Mouse (Mus musculus): ENCODE measurements around the gene Lcn6.
A peak's percentile ranks its signal among the peaks of the same experiment; 100 is the strongest.
"Not testable (repeated sequence)": the region's sequence is repeated elsewhere in the genome, so short reads cannot be mapped to it uniquely, and the experiment has no call there.

Lcn6 gene

DNA sequence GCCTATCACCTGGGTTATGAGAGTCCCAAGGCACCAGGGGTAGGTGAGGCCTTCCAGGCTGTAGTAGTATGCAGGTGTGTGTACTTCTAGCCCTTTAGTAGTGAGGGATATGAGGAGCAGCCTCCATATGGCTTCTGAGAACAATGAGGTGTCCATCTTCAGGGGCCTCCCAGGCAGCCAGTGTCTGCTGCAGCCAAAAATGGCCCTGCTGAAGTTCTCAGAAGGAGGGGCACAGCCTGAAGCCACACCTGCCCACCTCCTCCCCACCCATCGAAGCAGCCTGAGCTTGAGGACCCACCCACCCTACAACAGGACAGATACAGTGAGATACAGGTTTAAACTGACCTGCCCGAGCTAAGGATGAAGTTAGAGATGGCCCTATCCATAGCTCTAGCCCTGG lies 5.8 kb downstream of the Lcn6 start, which contains the start of gene Lcn10:
Gene Lcn10, plus strand, starts transcription at position 301 of the 400 bp plus-strand sequence.
- Histone ChIP-seq H3K9me3 (ENCODE audit: low read length) (no peaks in the 10 kb centered on the region), H3K4me1 (replicated peaks; ENCODE audit: low read depth, low read length) (no peaks in the 10 kb centered on the region), H3K27me3 (ENCODE audit: insufficient read depth, low read length) (peaks cover 22% of the 10 kb centered on the region), H3K4me3 (replicated peaks; ENCODE audit: low read length) (no peak within 1 kb of the TSS), H3K36me3 (ENCODE audit: insufficient read depth, low read length) (no peaks in the 10 kb centered on the region)
- TF ChIP-seq POU5F1 (IDR thresholded peaks at IDR 0.05; ENCODE audit: borderline replicate concordance, low read length) (no peak), CTCF (conservative IDR thresholded peaks at IDR 0.05; ENCODE audit: low read length) (no peak), NANOG (IDR thresholded peaks at IDR 0.05; ENCODE audit: borderline replicate concordance, low read length) (no peak)

DNA sequence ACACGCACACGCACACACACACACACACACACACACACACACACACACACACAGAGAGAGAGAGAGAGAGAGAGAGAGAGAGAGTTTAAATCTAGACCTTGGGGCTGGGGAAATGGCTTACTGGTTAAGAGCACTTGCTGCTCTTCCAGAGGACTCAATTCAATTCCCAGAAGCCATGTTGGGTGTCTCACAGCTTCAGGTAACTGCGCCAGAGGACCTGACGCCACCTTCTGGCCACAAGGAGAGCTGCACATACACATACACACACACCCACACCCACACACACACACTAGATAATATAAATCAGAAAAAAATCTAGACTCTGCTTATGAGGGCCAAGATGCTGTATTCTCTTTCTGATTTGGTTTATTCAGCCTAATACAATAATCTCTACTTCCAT lies 10.4 kb downstream of the Lcn6 start:
- Histone ChIP-seq H3K36me3 (ENCODE audit: insufficient read depth, low read length) (no peaks in the 10 kb centered on the region), H3K27me3 (ENCODE audit: insufficient read depth, low read length) (peaks cover 11% of the 10 kb centered on the region; the same call in 1 of the 2 replicates), H3K4me1 (replicated peaks; ENCODE audit: low read depth, low read length) (no peaks in the 10 kb centered on the region), H3K4me3 (replicated peaks; ENCODE audit: low read length) (no peak overlapping the region), H3K9me3 (ENCODE audit: low read length) (no peaks in the 10 kb centered on the region)
- TF ChIP-seq CTCF (conservative IDR thresholded peaks at IDR 0.05; ENCODE audit: low read length): peak; percentile 39
- no peak for TF ChIP-seq POU5F1 (IDR thresholded peaks at IDR 0.05; ENCODE audit: borderline replicate concordance, low read length)

DNA sequence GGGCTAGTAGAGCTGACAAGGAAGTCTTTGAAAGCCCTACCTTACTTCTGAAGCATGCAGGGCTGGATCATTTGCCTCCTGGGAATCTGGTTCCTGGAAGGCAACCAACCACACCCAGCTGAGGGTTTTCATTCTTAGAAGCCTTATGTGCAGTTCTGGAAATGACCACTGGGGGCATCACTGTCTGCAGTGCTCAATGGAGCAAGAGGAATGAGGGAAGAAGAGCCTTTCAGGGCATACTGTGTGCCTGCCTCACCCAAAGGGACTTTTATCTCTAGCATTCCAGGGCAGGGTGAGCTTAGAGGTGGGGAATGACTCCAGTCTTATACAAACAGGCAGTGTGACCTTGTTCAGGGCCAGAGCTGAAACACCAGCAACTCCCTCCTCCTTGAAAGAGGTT lies 18.0 kb downstream of the Lcn6 start:
- Histone ChIP-seq H3K4me3 (replicated peaks; ENCODE audit: low read length) (no peak overlapping the region), H3K27me3 (ENCODE audit: insufficient read depth, low read length) (no peaks in the 10 kb centered on the region), H3K36me3 (ENCODE audit: insufficient read depth, low read length) (no peaks in the 10 kb centered on the region)

DNA sequence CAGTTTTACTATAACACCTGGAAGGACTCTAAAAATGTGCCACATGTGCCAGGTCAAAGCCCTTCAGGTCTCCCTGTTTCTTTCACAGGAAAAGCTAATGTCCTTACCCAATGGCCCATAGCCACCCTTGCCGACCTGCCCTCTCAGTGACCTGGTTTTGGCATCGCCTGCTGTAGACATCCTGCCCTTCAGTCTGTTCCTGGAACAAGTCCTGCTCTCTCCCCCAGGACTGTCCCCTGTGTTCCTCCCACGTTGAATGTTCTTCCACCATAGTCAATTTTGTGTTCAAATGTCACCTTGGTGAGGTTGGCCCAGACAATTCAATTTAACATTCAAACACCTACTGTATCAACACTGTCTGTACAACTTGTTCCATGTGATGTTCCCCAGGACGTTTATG lies 20.4 kb downstream of the Lcn6 start:
- Histone ChIP-seq H3K27me3 (ENCODE audit: insufficient read depth, low read length) (peaks cover 6% of the 10 kb centered on the region; the same call in 1 of the 2 replicates), H3K9me3 (ENCODE audit: low read length) (no peaks in the 10 kb centered on the region), H3K4me1 (replicated peaks; ENCODE audit: low read depth, low read length) (peaks cover 12% of the 10 kb centered on the region), H3K36me3 (ENCODE audit: insufficient read depth, low read length) (no peaks in the 10 kb centered on the region), H3K4me3 (replicated peaks; ENCODE audit: low read length) (no peak overlapping the region)
- TF ChIP-seq CTCF (conservative IDR thresholded peaks at IDR 0.05; ENCODE audit: low read length): no peak
- TF ChIP-seq NANOG (IDR thresholded peaks at IDR 0.05; ENCODE audit: borderline replicate concordance, low read length): no peak
- TF ChIP-seq POU5F1 (IDR thresholded peaks at IDR 0.05; ENCODE audit: borderline replicate concordance, low read length): no peak

More for the DNA sequence above, 18.0 kb downstream of the Lcn6 start:
- Histone ChIP-seq H3K9me3 (ENCODE audit: low read length) (no peaks in the 10 kb centered on the region), H3K4me1 (replicated peaks; ENCODE audit: low read depth, low read length) (peaks cover 12% of the 10 kb centered on the region)
- TF ChIP-seq NANOG (IDR thresholded peaks at IDR 0.05; ENCODE audit: borderline replicate concordance, low read length) (no peak), CTCF (conservative IDR thresholded peaks at IDR 0.05; ENCODE audit: low read length) (peak; percentile 97), POU5F1 (IDR thresholded peaks at IDR 0.05; ENCODE audit: borderline replicate concordance, low read length) (no peak)

DNA sequence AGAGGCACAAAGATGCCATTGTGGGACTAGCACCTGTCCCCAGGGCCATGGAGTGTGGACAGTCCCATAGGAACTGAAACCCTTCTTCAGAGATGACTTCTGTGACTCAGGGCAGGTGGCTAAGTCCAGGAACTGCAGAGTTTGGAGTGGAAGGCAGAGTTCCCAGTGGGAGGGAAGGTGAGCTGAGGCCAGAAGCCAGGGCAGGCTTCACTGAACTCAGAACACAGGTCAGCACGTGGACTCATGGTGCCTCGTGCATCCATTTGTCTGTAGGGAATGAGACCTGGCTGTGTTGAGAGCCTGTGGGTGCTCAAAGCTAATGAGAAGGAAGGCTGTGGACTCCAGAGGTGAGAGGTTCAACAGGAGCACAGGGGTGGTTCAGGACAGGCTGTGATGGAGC lies 22.1 kb downstream of the Lcn6 start:
- Histone ChIP-seq H3K27me3 (ENCODE audit: insufficient read depth, low read length) (peaks cover 22% of the 10 kb centered on the region), H3K36me3 (ENCODE audit: insufficient read depth, low read length) (no peaks in the 10 kb centered on the region), H3K4me3 (replicated peaks; ENCODE audit: low read length) (no peak overlapping the region), H3K4me1 (replicated peaks; ENCODE audit: low read depth, low read length) (peaks cover 12% of the 10 kb centered on the region), H3K9me3 (ENCODE audit: low read length) (no peaks in the 10 kb centered on the region)
- TF ChIP-seq POU5F1 (IDR thresholded peaks at IDR 0.05; ENCODE audit: borderline replicate concordance, low read length) (no peak), CTCF (conservative IDR thresholded peaks at IDR 0.05; ENCODE audit: low read length) (no peak), NANOG (IDR thresholded peaks at IDR 0.05; ENCODE audit: borderline replicate concordance, low read length) (no peak)

DNA sequence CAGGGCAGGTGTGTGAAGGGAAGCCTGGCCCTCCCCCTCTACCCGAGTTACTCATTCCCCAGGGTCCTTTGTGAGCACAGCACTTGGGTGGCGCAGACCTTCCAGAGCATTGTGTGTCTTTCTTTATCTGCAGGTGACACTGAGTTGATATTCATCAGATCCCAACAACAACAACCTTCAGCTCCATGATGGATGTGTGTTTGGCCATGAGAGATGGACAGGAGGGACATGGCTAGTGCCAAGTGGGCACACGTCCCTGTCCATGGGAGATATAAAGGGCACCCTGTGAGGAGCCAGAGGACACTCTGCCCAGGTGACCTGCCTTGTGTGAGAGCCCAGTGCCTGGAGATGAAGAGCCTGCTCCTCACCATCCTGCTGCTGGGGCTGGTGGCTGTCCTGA lies 23.2 kb downstream of the Lcn6 start, which contains the start of gene Obp2a:
Gene Obp2a, plus strand, starts transcription at position 301 of the 400 bp plus-strand sequence.
- H3K4me1 ChIP-seq (replicated peaks; ENCODE audit: low read depth, low read length); H3K9me3 ChIP-seq (ENCODE audit: low read length); H3K4me3 ChIP-seq (replicated peaks; ENCODE audit: low read length); H3K36me3 ChIP-seq (ENCODE audit: insufficient read depth, low read length): not testable (repeated sequence)
- H3K27me3 ChIP-seq (ENCODE audit: insufficient read depth, low read length): peaks cover 32% of the 10 kb centered on the region

DNA sequence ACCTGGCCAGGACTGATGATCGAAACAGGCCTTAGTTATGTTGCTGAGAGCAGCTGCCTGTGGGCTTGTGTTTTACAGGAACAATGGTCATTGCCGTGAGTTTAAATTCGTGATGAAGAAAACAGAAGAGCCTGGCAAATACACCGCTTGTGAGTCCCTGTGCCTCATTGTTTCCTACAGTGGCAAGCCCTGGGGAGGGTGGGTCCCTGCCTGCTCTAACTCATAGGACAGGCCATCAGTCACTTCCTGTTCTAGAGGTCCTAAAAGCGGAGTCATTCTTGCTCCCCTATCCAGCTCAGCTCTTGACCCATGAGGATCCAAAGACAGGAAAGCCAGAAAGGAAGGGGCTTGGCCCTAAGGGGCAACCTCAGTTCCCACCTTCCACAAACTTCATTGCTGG lies 24.4 kb downstream of the Lcn6 start:
- TF ChIP-seq POU5F1 (IDR thresholded peaks at IDR 0.05; ENCODE audit: borderline replicate concordance, low read length): no peak
- no peak for TF ChIP-seq CTCF (conservative IDR thresholded peaks at IDR 0.05; ENCODE audit: low read length)
- TF ChIP-seq NANOG (IDR thresholded peaks at IDR 0.05; ENCODE audit: borderline replicate concordance, low read length): no peak
- Histone ChIP-seq H3K4me3 (replicated peaks; ENCODE audit: low read length) (no peak overlapping the region), H3K4me1 (replicated peaks; ENCODE audit: low read depth, low read length) (no peaks in the 10 kb centered on the region), H3K36me3 (ENCODE audit: insufficient read depth, low read length) (no peaks in the 10 kb centered on the region), H3K9me3 (ENCODE audit: low read length) (no peaks in the 10 kb centered on the region), H3K27me3 (ENCODE audit: insufficient read depth, low read length) (peaks cover 35% of the 10 kb centered on the region)

DNA sequence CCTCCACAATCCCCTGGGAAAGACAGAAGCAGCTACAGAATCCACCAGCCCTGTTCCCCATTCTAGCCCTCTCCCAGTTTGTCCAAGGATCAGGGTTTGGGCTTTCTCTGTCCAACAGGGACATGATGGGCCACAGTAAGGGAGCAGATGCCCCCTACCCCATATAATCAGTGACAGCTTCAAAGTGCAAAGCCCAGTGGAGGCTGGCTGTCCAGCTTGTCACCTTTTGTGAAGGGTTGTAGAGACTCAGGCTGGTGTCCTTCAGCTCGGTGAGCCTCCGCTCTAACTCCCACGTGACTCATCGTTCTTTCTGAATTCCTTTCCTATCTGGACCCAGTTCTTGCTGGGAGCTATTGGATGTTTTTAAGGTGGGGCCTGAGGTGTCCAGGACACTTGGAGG lies 27.1 kb downstream of the Lcn6 start:
- Histone ChIP-seq H3K9me3 (ENCODE audit: low read length) (no peaks in the 10 kb centered on the region), H3K27me3 (ENCODE audit: insufficient read depth, low read length) (peaks cover 57% of the 10 kb centered on the region), H3K36me3 (ENCODE audit: insufficient read depth, low read length) (no peaks in the 10 kb centered on the region), H3K4me3 (replicated peaks; ENCODE audit: low read length) (no peak overlapping the region), H3K4me1 (replicated peaks; ENCODE audit: low read depth, low read length) (peaks cover 4% of the 10 kb centered on the region; the same call in 1 of the 2 replicates)
- no peak for TF ChIP-seq CTCF (conservative IDR thresholded peaks at IDR 0.05; ENCODE audit: low read length)
- TF ChIP-seq POU5F1 (IDR thresholded peaks at IDR 0.05; ENCODE audit: borderline replicate concordance, low read length): no peak
- TF ChIP-seq NANOG (IDR thresholded peaks at IDR 0.05; ENCODE audit: borderline replicate concordance, low read length): no peak

DNA sequence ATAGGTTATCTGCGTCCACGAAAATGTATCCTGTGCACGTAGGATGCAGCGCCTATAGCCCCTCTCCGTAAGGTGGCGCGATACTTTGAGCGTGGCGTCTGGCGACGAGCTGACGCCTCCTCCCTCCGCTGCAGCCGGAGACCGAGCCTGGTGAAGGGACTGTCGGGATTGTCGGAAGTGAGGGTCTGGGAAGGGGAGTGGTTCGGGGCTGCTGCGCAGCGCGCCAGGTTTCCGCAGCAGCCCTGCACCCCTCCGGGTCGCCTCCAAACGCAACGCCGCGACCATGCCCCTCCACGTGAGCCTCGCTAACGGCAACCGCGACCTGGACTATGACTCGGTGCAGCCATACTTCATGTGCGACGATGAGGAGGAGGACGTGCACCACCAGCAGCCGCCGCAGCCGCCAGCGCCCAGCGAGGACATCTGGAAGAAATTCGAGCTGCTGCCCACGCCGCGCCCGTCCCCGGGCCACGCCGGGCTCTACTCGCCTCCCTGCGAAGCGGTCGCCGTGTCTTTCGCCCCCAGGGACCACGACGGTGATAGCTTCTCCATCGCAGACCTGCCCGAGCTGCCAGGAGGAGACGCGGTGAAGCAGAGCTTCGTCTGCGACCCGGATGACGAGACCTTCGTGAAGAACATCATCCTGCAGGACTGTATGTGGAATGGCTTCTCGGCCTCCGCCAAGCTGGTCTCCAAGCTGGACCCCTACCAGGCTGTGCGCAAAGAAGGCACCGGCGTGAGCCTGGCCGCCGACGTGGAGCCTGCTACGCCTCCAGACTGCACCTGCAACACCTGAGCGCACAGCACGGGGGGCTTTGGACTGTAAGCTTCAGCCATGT lies 30.3 kb downstream of the Lcn6 start, which contains the start of gene Bmyc:
Gene Bmyc, plus strand, starts transcription at position 97 of the 839 bp plus-strand sequence.
- TF ChIP-seq NANOG (IDR thresholded peaks at IDR 0.05; ENCODE audit: borderline replicate concordance, low read length) (no peak), CTCF (conservative IDR thresholded peaks at IDR 0.05; ENCODE audit: low read length) (no peak), POU5F1 (IDR thresholded peaks at IDR 0.05; ENCODE audit: borderline replicate concordance, low read length) (no peak)

More for the DNA sequence above, 30.3 kb downstream of the Lcn6 start, which contains the start of gene Bmyc:
- Histone ChIP-seq H3K27me3 (ENCODE audit: insufficient read depth, low read length) (peaks cover 53% of the 10 kb centered on the region), H3K4me1 (replicated peaks; ENCODE audit: low read depth, low read length) (peaks cover 4% of the 10 kb centered on the region; the same call in 1 of the 2 replicates), H3K4me3 (replicated peaks; ENCODE audit: low read length) (peak within 1 kb of the TSS; percentile 84), H3K36me3 (ENCODE audit: insufficient read depth, low read length) (no peaks in the 10 kb centered on the region), H3K9me3 (ENCODE audit: low read length) (no peaks in the 10 kb centered on the region)
